Comparison of ENCODE assay signal across 18 mouse cellular contexts in the genomic region with DNA sequence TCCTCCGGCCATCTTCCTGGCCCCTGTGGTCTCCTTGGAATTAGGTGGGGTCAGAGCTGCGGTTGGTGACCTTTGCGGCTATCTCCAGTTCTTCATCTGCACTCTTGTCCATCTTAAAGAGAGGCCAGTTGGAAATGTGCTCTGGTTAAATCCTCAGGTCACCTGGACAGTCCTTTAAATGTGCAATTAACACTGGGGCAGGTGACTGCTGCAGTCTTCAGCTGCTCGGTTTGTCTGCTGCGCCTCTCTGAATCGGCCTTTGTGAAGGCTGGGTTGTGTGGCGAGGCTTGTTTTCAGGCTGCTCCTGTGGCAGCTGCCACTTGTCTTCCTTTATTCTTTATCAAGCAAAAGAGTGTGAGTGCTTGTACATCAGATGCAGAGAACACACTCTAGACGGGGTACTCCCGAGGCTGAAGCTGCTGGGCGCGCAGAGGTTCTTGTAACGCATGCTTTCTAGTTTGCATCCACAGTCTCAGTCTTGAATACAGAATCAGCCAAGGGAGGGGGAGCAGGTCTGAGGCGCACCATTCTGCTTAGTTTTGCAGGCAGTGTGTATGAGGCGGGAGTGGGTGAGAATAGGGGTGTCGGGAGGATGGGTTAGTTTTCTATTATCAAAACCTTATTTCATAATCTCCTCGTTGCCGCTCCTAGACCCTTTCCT. TPM values are rescaled to one million over a fixed set of nuclear protein-coding genes. Genes with fewer than 3 reads are reported as not detected.
DNase-seq lines count a peak whose midpoint lies in the region; ATAC-seq and TF ChIP-seq lines count a peak whose summit lies in the region.
"Had no signal": no experiment of that assay in that cellular context is flagged by ENCODE, and none has a peak within 500 bp of the region (broad histone marks: within the 10 kb centered on the region; RNA-seq: fewer than 3 reads in every experiment).

No protein-coding gene starts in this region.

- no peak for TF ChIP-seq CTCF in heart, adult 2 months (IDR thresholded peaks at IDR 0.05)
- no peak for TF ChIP-seq CTCF in CH12.LX (conservative IDR thresholded peaks at IDR 0.05 in 1 of 2, IDR thresholded peaks at IDR 0.05 in 1 of 2; ENCODE audit: low read depth in 2 of 2, low read length in 2 of 2)

- TF ChIP-seq RAD21 in CH12.LX (IDR thresholded peaks at IDR 0.05; ENCODE audit: low read depth, low read length), result no peak

- no peak for TF ChIP-seq POLR2A in heart, adult 2 months (IDR thresholded peaks at IDR 0.05; ENCODE audit: insufficient read depth, low read depth, low read length)
- no peak for TF ChIP-seq POLR2A in CH12.LX (IDR thresholded peaks at IDR 0.05; ENCODE audit: low read depth, low read length)

- no peak for TF ChIP-seq EP300 in heart, adult 2 months (IDR thresholded peaks at IDR 0.05; ENCODE audit: insufficient read depth, low read depth, low read length)
- TF ChIP-seq EP300 in CH12.LX (IDR thresholded peaks at IDR 0.05; ENCODE audit: low read length), result no peak

- H3K9me3 ChIP-seq in heart, embryonic 11.5 days (replicated peaks; ENCODE audit: control insufficient read depth, low read length), result no peaks in the 10 kb centered on the region
- H3K9me3 ChIP-seq in CH12.LX (replicated peaks; ENCODE audit: low read length), result no peaks in the 10 kb centered on the region
- H3K9me3 ChIP-seq in forebrain, embryonic 13.5 days (replicated peaks), result no peaks in the 10 kb centered on the region
- H3K9me3 ChIP-seq in midbrain, embryonic 13.5 days, result no peaks in the 10 kb centered on the region
- H3K9me3 ChIP-seq: embryonic facial prominence, embryonic 12.5 days; hindbrain, embryonic 15.5 days had no signal

- H3K27ac ChIP-seq in heart, embryonic 11.5 days (ENCODE audit: low read depth, low read length), result no peak overlapping the region
- no peak overlapping the region for H3K27ac ChIP-seq in heart, adult 2 months
- no peak overlapping the region for H3K27ac ChIP-seq in CH12.LX (ENCODE audit: insufficient read depth, low read depth)
- H3K27ac ChIP-seq in forebrain, embryonic 13.5 days, result peak overlapping the region; percentile 75
- H3K27ac ChIP-seq in midbrain, embryonic 13.5 days, result no peak overlapping the region
- H3K27ac ChIP-seq: embryonic facial prominence, embryonic 12.5 days; hindbrain, embryonic 15.5 days; kidney, postnatal 0 days; macrophage had no signal

- H3K36me3 ChIP-seq in heart, embryonic 11.5 days (ENCODE audit: control insufficient read depth, insufficient read depth, low read length), result 0 out of 2 replicates have a peak, but pooled peaks cover 2% of the 10 kb centered on the region
- H3K36me3 ChIP-seq in heart, adult 2 months (ENCODE audit: control insufficient read depth, insufficient read depth, low read length), result no peaks in the 10 kb centered on the region
- peaks cover 4 to 15% of the 10 kb centered on the region in 2 experiments for H3K36me3 ChIP-seq in CH12.LX (replicated peaks in 1 of 2; ENCODE audit: control insufficient read depth in 1 of 2, insufficient read depth in 1 of 2, low read length in 1 of 2)
- H3K36me3 ChIP-seq in forebrain, embryonic 13.5 days (ENCODE audit: poor library complexity, severe bottlenecking), result peaks cover 12% of the 10 kb centered on the region
- 0 out of 2 replicates have a peak, but pooled peaks cover 5% of the 10 kb centered on the region for H3K36me3 ChIP-seq in midbrain, embryonic 13.5 days

- no peak for DNase-seq in heart, adult 2 months
- no peak for DNase-seq in CH12.LX (ENCODE audit: extremely low read depth)
- no peak for DNase-seq in kidney, adult 9 months
- DNase-seq in spleen, postnatal 14 days (ENCODE audit: low spot score in 2 of 2), result no peak
- DNase-seq: adrenal gland, adult 8-10 months; cerebellum, adult 18-20 months; left cerebral cortex, postnatal 4 days; lung, embryonic 14.5 days; thymus, postnatal 25 days had no signal

- H3K9ac ChIP-seq in heart, embryonic 11.5 days (ENCODE audit: low read depth, low read length), result peak overlapping the region; percentile 4; the same call in 1 of the 2 replicates
- H3K9ac ChIP-seq in heart, adult 2 months (ENCODE audit: low read depth, low read length), result no peak overlapping the region
- H3K9ac ChIP-seq in CH12.LX (ENCODE audit: insufficient read depth, low read depth), result no peak overlapping the region
- H3K9ac ChIP-seq in forebrain, embryonic 13.5 days, result peak overlapping the region; percentile 53
- peak overlapping the region; percentile 30 for H3K9ac ChIP-seq in midbrain, embryonic 13.5 days (replicated peaks)
- H3K9ac ChIP-seq: embryonic facial prominence, embryonic 12.5 days; hindbrain, embryonic 15.5 days; lung, embryonic 14.5 days had no signal

- intact Hi-C loops in heart, adult 2 months (cut with DNase I), result no loop called here

- H3K79me2 ChIP-seq in heart, adult 2 months (replicated peaks; ENCODE audit: control insufficient read depth, insufficient read depth, low read length), result no peaks in the 10 kb centered on the region
- no peaks in the 10 kb centered on the region for H3K79me2 ChIP-seq in CH12.LX (replicated peaks; ENCODE audit: control insufficient read depth, extremely low read depth, insufficient read depth, poor library complexity, severe bottlenecking)

- 60% methylated on average over 17 of the region's 17 CpGs for WGBS in heart, embryonic 11.5 days (ENCODE audit: insufficient replicate concordance)
- WGBS in heart, adult 2 months, result 58% methylated on average over 17 of the region's 17 CpGs
- WGBS in forebrain, embryonic 13.5 days, result 20% methylated on average over 17 of the region's 17 CpGs
- WGBS in midbrain, embryonic 13.5 days, result 22% methylated on average over 17 of the region's 17 CpGs

- ATAC-seq in heart, embryonic 11.5 days (replicated peaks; ENCODE audit: insufficient number of reproducible peaks, low FRiP score, low TSS enrichment), result no peak
- ATAC-seq in forebrain, embryonic 13.5 days, result peak; percentile 80
- peak; percentile 53; the same call in 1 of the 2 replicates for ATAC-seq in midbrain, embryonic 13.5 days
- ATAC-seq: intestine, postnatal 0 days had no signal

- H3K4me1 ChIP-seq in heart, embryonic 11.5 days (ENCODE audit: control insufficient read depth, insufficient read depth, low read length), result no peaks in the 10 kb centered on the region
- H3K4me1 ChIP-seq in heart, adult 2 months (ENCODE audit: control insufficient read depth, insufficient read depth, low read length), result no peaks in the 10 kb centered on the region
- no peaks in the 10 kb centered on the region for H3K4me1 ChIP-seq in CH12.LX (ENCODE audit: control insufficient read depth in 1 of 2, insufficient read depth in 2 of 2)
- H3K4me1 ChIP-seq in forebrain, embryonic 13.5 days, result peaks cover 10% of the 10 kb centered on the region
- H3K4me1 ChIP-seq in midbrain, embryonic 13.5 days (replicated peaks), result peaks cover 10% of the 10 kb centered on the region
- H3K4me1 ChIP-seq: embryonic facial prominence, embryonic 12.5 days; hindbrain, embryonic 15.5 days had no signal

- no peak overlapping the region for H3K4me3 ChIP-seq in heart, embryonic 11.5 days (ENCODE audit: low read depth, low read length)
- no peak overlapping the region for H3K4me3 ChIP-seq in heart, adult 2 months
- H3K4me3 ChIP-seq in CH12.LX (replicated peaks in 1 of 3; ENCODE audit: low read depth in 2 of 3, low read length in 2 of 3, poor library complexity in 1 of 3), result no peak overlapping the region
- peak overlapping the region; percentile 9; the same call in 1 of the 2 replicates for H3K4me3 ChIP-seq in forebrain, embryonic 13.5 days
- no peak overlapping the region for H3K4me3 ChIP-seq in midbrain, embryonic 13.5 days (replicated peaks)
- H3K4me3 ChIP-seq: embryonic facial prominence, embryonic 12.5 days; hindbrain, embryonic 15.5 days had no signal

- peaks cover 4% of the 10 kb centered on the region; the same call in 1 of the 2 replicates for H3K27me3 ChIP-seq in heart, embryonic 11.5 days (ENCODE audit: control insufficient read depth, insufficient read depth, low read length)
- H3K27me3 ChIP-seq in heart, adult 2 months (ENCODE audit: control insufficient read depth, insufficient read depth, low read length), result no peaks in the 10 kb centered on the region
- H3K27me3 ChIP-seq in CH12.LX (replicated peaks), result no peaks in the 10 kb centered on the region
- no peaks in the 10 kb centered on the region for H3K27me3 ChIP-seq in forebrain, embryonic 13.5 days
- peaks cover 14% of the 10 kb centered on the region for H3K27me3 ChIP-seq in midbrain, embryonic 13.5 days
- H3K27me3 ChIP-seq: hindbrain, embryonic 15.5 days had no signal

- in situ Hi-C loops in CH12.LX (cut with MboI; ENCODE audit: low pct_ligation_motif_present, low pct_unique_long_range_greater_than_20kb, low sequenced_read_pairs), result no loop called here

- dilution Hi-C loops in CH12.LX (cut with MboI; ENCODE audit: extremely low pct_ligation_motif_present, extremely low pct_unique_long_range_greater_than_20kb, low sequenced_read_pairs), result no loop called here

- no peak overlapping the region for H3K4me2 ChIP-seq in heart, embryonic 11.5 days
- H3K4me2 ChIP-seq in CH12.LX (ENCODE audit: insufficient read depth, low read depth, poor library complexity, severe bottlenecking), result 0 out of 2 replicates have a peak overlapping the region, but pooled peaks have one; percentile 40
- H3K4me2 ChIP-seq in forebrain, embryonic 13.5 days, result peak overlapping the region; percentile 46
- H3K4me2 ChIP-seq in midbrain, embryonic 13.5 days (replicated peaks), result peak overlapping the region; percentile 36
- H3K4me2 ChIP-seq: embryonic facial prominence, embryonic 12.5 days; hindbrain, embryonic 15.5 days; liver, embryonic 11.5 days; lung, embryonic 14.5 days had no signal

TF ChIP-seq in CH12.LX, 34 proteins besides CTCF, POLR2A, EP300 and RAD21 (continues in another document):
- TF ChIP-seq NRF1 (IDR thresholded peaks at IDR 0.05; ENCODE audit: low read depth, low read length), result no peak
- TF ChIP-seq RCOR1 (conservative IDR thresholded peaks at IDR 0.05; ENCODE audit: low read depth, low read length), result no peak

RNA-seq across cellular contexts. Expression of a gene that starts 7.4 kb away (rescaled TPM):
- 32.4 and 34.8 TPM in 2 replicates for polyA plus RNA-seq in heart, embryonic 11.5 days (2014; fragmentation: Nextera tagmentation; extraction: Ambion mirVana)
- 10 to 100 TPM; 35.2 to 38.0 TPM for total RNA-seq in heart, adult 2 months (2021)
- polyA plus RNA-seq in heart, adult 2 months (2012; rRNA removed), result 34.8 and 60.9 TPM in 2 replicates
- total RNA-seq in CH12.LX (2012; rRNA removed) (19.7 and 21.5 TPM in 2 replicates), CH12.LX (2014; rRNA removed) (18.9 and 19.5 TPM in 2 replicates)
- 28.3 and 28.4 TPM in 2 replicates for polyA plus RNA-seq in CH12.LX (2012; ENCODE audit: insufficient read length, low read depth)
- polyA plus RNA-seq in forebrain, embryonic 13.5 days (2015; fragmentation: Nextera tagmentation; extraction: Ambion mirVana), result 38.1 and 46.4 TPM in 2 replicates
- polyA plus RNA-seq in midbrain, embryonic 13.5 days (2015; fragmentation: Nextera tagmentation; extraction: Ambion mirVana), result 35.1 and 39.3 TPM in 2 replicates

RNA-seq across cellular contexts. Expression of a gene that starts 56.9 kb away (rescaled TPM):
- polyA plus RNA-seq in heart, embryonic 11.5 days (2014; fragmentation: Nextera tagmentation; extraction: Ambion mirVana), result 140 and 144 TPM in 2 replicates
- 10 to 100 TPM; 28.1 to 28.4 TPM for total RNA-seq in heart, adult 2 months (2021)
- 7.6 and 16.4 TPM in 2 replicates for polyA plus RNA-seq in heart, adult 2 months (2012; rRNA removed)
- 91.6 and 109 TPM in 2 replicates for total RNA-seq in CH12.LX (2012; rRNA removed)
- total RNA-seq in CH12.LX (2014; rRNA removed), result 292 and 310 TPM in 2 replicates
- polyA plus RNA-seq in CH12.LX (2012; ENCODE audit: insufficient read length, low read depth), result 167 and 184 TPM in 2 replicates
- 155 and 156 TPM in 2 replicates for polyA plus RNA-seq in forebrain, embryonic 13.5 days (2015; fragmentation: Nextera tagmentation; extraction: Ambion mirVana)
- 73.5 and 75.3 TPM in 2 replicates for polyA plus RNA-seq in midbrain, embryonic 13.5 days (2015; fragmentation: Nextera tagmentation; extraction: Ambion mirVana)

Comparison
In these comparisons a context has a peak if more than half of its experiments do, and no peak if none do; other contexts are left out.
1. H3K9ac ChIP-seq: peak in heart, embryonic 11.5 days (single experiment), forebrain, embryonic 13.5 days (single experiment) and midbrain, embryonic 13.5 days (single experiment); none in heart, adult 2 months (single experiment) and CH12.LX (single experiment).